Mouse (Mus musculus): ENCODE data around the gene Disp3.

The Disp3 gene

GRCm38 (mm10) chr4:148287476-148288054 lies at the start of gene Disp3:
Gene Disp3 (minus strand): TSS chr4:148287965.
- DNase-seq (ENCODE audit: low spot score in 2 of 2) = no peak

- no peak for DNase-seq (ENCODE audit: low spot score in 2 of 2)
These were observed 42.5 kb upstream of the Disp3 start for GRCm38 (mm10) chr4:148330269-148330668.

- no peak for DNase-seq (ENCODE audit: low spot score in 2 of 2)
These were observed 41.7 kb upstream of the Disp3 start for GRCm38 (mm10) chr4:148329431-148329830.

- no peak for DNase-seq (ENCODE audit: low spot score in 2 of 2)
These were observed 40.5 kb upstream of the Disp3 start for GRCm38 (mm10) chr4:148328237-148328636.

- DNase-seq (ENCODE audit: low spot score in 2 of 2) = peak; percentile 67 to 72
These were observed 39.7 kb upstream of the Disp3 start for GRCm38 (mm10) chr4:148327266-148327997.

- DNase-seq (ENCODE audit: low spot score in 2 of 2) = no peak
These were observed 39.0 kb upstream of the Disp3 start for GRCm38 (mm10) chr4:148326791-148327190.

GRCm38 (mm10) chr4:148325951-148326350 lies 38.2 kb upstream of the Disp3 start:
- no peak for DNase-seq (ENCODE audit: low spot score in 2 of 2)

- DNase-seq (ENCODE audit: low spot score in 2 of 2) = no peak
These were observed 37.3 kb upstream of the Disp3 start for GRCm38 (mm10) chr4:148325057-148325456.

- DNase-seq (ENCODE audit: low spot score in 2 of 2) = peak; percentile 65 to 73
These were observed 34.4 kb upstream of the Disp3 start for GRCm38 (mm10) chr4:148322152-148322551.

GRCm38 (mm10) chr4:148319366-148319765 lies 31.6 kb upstream of the Disp3 start:
- no peak for DNase-seq (ENCODE audit: low spot score in 2 of 2)

GRCm38 (mm10) chr4:148315377-148316175 lies 27.8 kb upstream of the Disp3 start:
- DNase-seq (ENCODE audit: low spot score in 2 of 2) = no peak

- peak; percentile 81 to 88 for DNase-seq (ENCODE audit: low spot score in 2 of 2)
These were observed 26.6 kb upstream of the Disp3 start for GRCm38 (mm10) chr4:148314396-148314795.

- no peak for DNase-seq (ENCODE audit: low spot score in 2 of 2)
These were observed 25.8 kb upstream of the Disp3 start for GRCm38 (mm10) chr4:148313601-148314000.

- no peak for DNase-seq (ENCODE audit: low spot score in 2 of 2)
These were observed 24.7 kb upstream of the Disp3 start for GRCm38 (mm10) chr4:148312296-148313116.

- no peak for DNase-seq (ENCODE audit: low spot score in 2 of 2)
These were observed 23.1 kb upstream of the Disp3 start for GRCm38 (mm10) chr4:148310845-148311244.

- DNase-seq (ENCODE audit: low spot score in 2 of 2) = no peak
These were observed 22.4 kb upstream of the Disp3 start for GRCm38 (mm10) chr4:148310126-148310525.

- DNase-seq (ENCODE audit: low spot score in 2 of 2) = peak; percentile 79 to 82
These were observed 18.8 kb upstream of the Disp3 start for GRCm38 (mm10) chr4:148306406-148307083.

GRCm38 (mm10) chr4:148298720-148299119 lies 11.0 kb upstream of the Disp3 start:
- no peak for DNase-seq (ENCODE audit: low spot score in 2 of 2)

- DNase-seq (ENCODE audit: low spot score in 2 of 2) = peak; percentile 68 to 69
These were observed 9.9 kb upstream of the Disp3 start for GRCm38 (mm10) chr4:148297640-148298039.

- DNase-seq (ENCODE audit: low spot score in 2 of 2) = no peak
These were observed 5.6 kb upstream of the Disp3 start for GRCm38 (mm10) chr4:148293319-148293718.

GRCm38 (mm10) chr4:148291849-148292248 lies 4.1 kb upstream of the Disp3 start:
- DNase-seq (ENCODE audit: low spot score in 2 of 2) = peak; percentile 62 to 67
